Mouse (Mus musculus) olfactory bulb, adult 2 months (tissue): ENCODE measurements around the gene P2ry6. TPM values are rescaled to one million over a fixed set of nuclear protein-coding genes. Genes with fewer than 3 reads are reported as not detected.
A peak's percentile ranks its signal among the peaks of the same experiment; 100 is the strongest.

Experiments used
- H3K27ac ChIP-seq: fragments of 200-500 bp; 2 replicates; pipeline ENCODE4 v1.5.1; 2012; ENCODE audit warnings: low read depth, low read length; ENCODE audit not compliant: insufficient read depth
- H3K4me1 ChIP-seq: fragments of 200-500 bp; 2 replicates; pipeline ENCODE4 v1.6.1; 2012; ENCODE audit warnings: low read length; ENCODE audit not compliant: control insufficient read depth, insufficient read depth
- H3K4me3 ChIP-seq: fragments of 200-500 bp; 2 replicates; pipeline ENCODE4 v1.5.1; 2012; ENCODE audit warnings: mild to moderate bottlenecking, low read depth, low read length, moderate library complexity; ENCODE audit not compliant: insufficient read depth
- CTCF ChIP-seq: fragments of 200-500 bp; IDR thresholded peaks from 2 replicates; pipeline ENCODE4 v1.5.1; 2012; ENCODE audit warnings: low read depth, mild to moderate bottlenecking, low read length, moderate library complexity; ENCODE audit not compliant: insufficient read depth
- POLR2A ChIP-seq: fragments of 200-500 bp; IDR thresholded peaks from 2 replicates; pipeline ENCODE4 v1.6.1; 2012; ENCODE audit warnings: mild to moderate bottlenecking, low read depth, low read length, moderate library complexity; ENCODE audit not compliant: insufficient read depth
- WGBS: fragments of 180-500 bp; shearing (Covaris S2); methylation state at CpG from one replicate; pipeline ENCODE4 v1.1.7; 2018; 5-methylcytosine and 5-hydroxymethylcytosine counted together
- polyA plus RNA-seq: library from polyadenylated mRNA; stranded (reverse); fragments of >200 nt; gene quantifications from 2 replicates; pipeline ENCODE4 v1.2.4, GENCODE M21; 2012; ENCODE audit warnings: low replicate concordance; ENCODE audit not compliant: missing spikeins, insufficient read depth, insufficient read length

P2ry6 gene
- polyA plus RNA-seq, 1 experiment: not detected

DNA sequence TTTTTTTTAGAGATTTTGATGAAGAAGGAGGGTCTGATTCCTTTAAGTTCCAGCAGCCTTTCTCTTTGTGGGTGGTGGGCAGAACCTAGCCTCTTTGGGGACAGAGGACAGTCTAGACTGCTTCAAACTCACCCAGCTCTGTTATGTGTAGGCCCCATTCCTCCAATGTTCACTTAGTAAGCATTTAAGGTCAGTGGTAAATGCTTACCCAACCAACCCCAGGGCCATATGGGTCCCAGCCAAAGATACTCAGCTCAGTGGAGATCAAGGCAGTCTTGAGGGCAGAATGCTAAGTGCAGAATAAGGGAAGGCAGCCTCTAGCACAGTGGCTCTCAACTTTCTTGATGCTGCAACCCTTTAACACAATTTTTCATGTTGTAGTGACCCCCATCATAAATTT lies 40.9 kb downstream of the P2ry6 start:
- no peak for TF ChIP-seq CTCF
- no peak for TF ChIP-seq POLR2A
- H3K4me3 ChIP-seq: no peak overlapping the region
- H3K27ac ChIP-seq: no peak overlapping the region
- H3K4me1 ChIP-seq: peaks cover 31% of the 10 kb centered on the region

DNA sequence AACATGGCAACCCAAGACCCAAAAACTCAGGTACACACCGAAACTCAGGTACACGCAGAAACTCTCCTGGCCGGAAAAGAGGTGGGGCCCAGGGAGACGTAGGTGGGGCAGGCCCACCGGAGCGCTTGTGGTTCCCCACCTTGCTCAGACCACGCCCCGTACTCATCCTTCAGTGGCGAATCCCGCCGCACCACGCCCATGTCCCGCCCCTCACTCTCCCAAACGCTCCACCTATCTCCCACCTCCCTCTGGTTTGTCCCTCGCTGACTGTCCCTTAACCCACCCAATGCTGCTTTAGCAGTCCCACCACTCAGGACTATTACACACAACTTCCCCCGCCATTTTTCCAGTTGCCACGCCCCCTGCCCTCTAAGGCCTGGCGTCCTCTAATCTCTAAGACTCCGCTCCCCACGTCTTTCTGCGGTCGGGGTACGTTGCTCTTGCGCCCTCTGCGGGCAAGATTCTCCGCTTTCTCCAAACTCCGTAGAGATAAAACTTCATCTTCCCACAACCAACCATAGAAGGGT lies 41.9 kb downstream of the P2ry6 start:
- peak overlapping the region; percentile 67 for H3K4me3 ChIP-seq
- under 1% methylated on average over 27 of the region's 27 CpGs for WGBS
- H3K4me1 ChIP-seq: peaks cover 40% of the 10 kb centered on the region
- peak overlapping the region; percentile 34; the same call in 1 of the 2 replicates for H3K27ac ChIP-seq
- TF ChIP-seq CTCF (peak; percentile 80), POLR2A (no peak)

DNA sequence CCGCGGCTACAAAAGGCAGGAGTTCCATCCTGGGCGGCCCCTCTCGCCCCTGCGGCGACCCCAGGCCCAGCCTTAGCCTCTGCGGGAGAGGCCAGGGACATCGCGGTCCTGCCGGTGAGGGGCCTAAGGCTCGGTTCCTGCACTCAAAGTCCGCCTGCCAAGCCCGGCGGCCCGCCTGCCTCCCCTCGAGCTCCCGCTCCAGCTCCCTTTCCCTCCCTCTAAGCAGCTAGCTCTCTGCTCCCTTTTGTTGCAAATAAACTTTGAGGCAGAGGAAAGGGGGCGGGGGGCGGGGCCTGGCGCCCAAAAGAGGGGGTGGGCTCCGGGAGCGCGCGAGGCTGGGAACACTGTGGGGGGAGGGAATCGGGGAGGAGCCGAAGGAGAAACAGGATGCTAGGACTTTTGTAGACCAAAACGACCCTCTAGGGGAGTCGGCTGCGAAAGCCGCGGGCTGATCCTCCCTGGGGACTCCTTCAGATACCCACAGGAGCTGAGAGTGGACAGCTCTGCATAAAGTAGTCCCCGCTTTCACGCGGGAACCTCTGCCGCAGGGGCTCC lies 42.4 kb downstream of the P2ry6 start, which contains the start of gene Arhgef17:
Arhgef17 (minus strand) TSS at position 182 of the 555 bp plus-strand sequence.
- peak within 1 kb of the TSS; percentile 67 for H3K4me3 ChIP-seq
- H3K4me1 ChIP-seq: peaks cover 43% of the 10 kb centered on the region
- TF ChIP-seq CTCF: no peak
- 0 out of 2 replicates have a peak, but pooled peaks have one; percentile 37 for TF ChIP-seq POLR2A
- WGBS: under 1% methylated on average over 35 of the region's 35 CpGs
- H3K27ac ChIP-seq: peak within 1 kb of the TSS; percentile 72

DNA sequence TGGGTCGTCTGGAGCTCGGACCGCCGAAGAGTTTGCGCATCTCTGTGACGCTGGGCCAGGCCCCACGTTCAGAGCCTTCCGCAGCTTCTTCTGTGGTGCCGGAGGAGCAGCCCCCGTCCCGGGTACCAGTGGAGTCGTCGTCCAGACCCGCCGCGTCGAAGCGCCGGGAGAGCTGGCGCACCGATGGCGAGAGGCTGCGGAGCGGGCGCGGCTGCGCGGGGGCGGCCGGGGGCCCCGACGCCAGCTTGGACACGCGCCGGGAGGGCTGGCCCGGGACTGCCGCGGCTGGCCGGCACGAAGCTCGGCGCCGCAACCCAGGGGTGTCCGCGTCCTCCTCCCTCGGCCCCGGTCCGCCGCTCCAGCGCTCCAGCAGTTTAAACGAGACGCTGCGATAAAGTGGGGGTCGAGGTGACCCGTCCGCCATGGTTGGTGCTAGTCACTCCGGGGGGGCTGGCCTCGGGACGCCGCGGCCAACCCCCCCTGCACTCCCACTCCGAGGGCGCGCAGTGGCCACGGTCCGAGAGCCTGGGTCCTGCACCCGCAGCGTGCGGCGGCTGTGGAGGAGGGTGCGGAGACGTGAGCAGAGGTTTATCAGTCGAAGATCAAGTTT lies 43.0 kb downstream of the P2ry6 start:
- H3K4me1 ChIP-seq: peaks cover 45% of the 10 kb centered on the region
- WGBS: under 1% methylated on average over 73 of the region's 73 CpGs
- H3K4me3 ChIP-seq: peak overlapping the region; percentile 67
- peak overlapping the region; percentile 72 for H3K27ac ChIP-seq
- TF ChIP-seq CTCF (no peak), POLR2A (no peak; the same call in 1 of the 2 replicates)

DNA sequence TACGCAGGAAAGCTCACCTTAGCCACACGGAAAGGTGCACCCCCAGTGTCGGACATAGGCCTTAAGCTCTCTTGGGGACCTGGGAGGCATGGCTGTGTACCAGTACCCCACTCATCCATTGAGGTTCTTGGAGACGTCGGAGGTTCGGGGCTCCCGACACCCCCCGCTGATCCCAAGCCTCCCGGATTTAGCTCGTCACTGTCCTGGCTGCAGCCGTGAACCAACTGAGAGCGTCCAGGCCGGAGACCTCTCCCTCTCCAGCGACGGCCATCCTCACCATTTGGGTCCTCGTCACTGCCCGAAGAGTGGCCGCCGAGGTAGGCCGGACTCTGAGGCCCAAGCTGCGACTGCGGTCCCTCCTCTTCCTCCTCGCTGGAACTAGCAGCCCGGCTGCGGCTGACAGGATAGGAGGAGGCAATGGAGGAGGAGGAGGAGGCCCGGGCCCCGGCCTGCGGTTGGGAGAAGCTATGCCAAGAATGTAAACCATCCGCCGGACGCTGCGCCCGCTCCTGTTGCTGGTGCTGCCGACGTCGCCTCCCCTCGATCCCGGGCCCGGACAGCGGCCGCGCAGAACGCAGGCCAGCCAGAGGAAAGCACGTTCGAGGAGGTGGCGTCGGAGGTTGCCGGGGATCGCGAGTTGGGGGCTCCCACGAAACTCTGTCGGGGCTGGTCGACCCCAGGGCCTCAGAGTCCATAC lies 43.7 kb downstream of the P2ry6 start:
- H3K4me1 ChIP-seq: peaks cover 45% of the 10 kb centered on the region
- peak overlapping the region; percentile 72 for H3K27ac ChIP-seq
- H3K4me3 ChIP-seq: peak overlapping the region; percentile 67
- 20% methylated on average over 53 of the region's 53 CpGs for WGBS
- TF ChIP-seq CTCF (no peak), POLR2A (no peak)

DNA sequence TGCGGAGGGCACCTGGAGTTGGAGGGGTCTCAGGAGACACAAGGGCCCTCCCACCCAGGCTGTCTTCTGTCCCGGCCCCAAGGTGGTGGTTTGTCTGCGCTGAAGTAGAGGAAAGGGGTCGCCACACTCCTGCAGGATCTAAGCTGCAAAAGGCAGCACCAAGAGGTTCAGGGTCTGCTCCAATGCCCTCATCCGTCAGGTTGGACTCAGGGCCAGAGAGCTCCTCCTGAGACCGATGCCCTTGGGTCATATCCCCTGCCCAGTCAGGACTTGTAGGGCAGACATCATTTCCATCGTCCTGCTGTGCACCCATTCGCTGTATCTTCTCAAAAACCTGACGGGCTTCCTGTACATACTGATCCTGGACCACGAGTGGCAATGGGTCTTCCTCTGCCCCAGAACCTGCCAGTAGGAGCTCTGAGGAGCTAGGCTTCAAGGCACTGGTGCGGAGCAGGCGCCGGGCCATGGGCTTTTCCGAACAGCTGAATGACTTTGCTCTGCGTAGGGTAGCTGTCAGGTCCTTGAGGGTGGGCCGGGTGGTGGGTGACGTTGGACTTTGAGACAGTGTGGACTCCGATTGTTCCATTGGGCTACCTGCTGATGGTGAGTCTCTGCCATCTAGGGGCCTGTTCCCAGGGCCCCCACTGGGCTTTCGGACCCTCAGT lies 44.7 kb downstream of the P2ry6 start:
- Histone ChIP-seq H3K4me3 (peak overlapping the region; percentile 67), H3K27ac (peak overlapping the region; percentile 40; the same call in 1 of the 2 replicates), H3K4me1 (peaks cover 49% of the 10 kb centered on the region)
- 76% methylated on average over 19 of the region's 19 CpGs for WGBS
- TF ChIP-seq CTCF (no peak), POLR2A (no peak)

DNA sequence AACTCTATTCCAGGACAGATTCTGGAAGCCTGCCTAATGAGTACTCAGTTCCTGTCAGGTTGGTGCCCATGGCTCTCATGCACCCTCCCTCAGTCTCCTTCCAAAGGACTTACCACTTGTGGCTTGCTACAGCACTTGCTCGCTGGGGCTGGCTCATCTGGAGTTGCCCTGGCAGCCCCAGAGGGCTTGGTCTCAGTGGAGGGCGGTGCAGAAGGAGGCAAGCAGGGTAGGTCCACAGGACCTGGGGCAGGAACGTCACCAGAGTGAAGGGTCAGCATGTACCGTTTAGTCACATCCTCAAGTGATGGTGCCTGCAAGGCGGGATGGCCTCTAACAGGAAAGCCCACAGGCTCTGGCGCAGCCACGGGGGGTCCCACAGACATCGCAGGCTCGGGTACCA lies 46.0 kb downstream of the P2ry6 start:
- H3K4me3 ChIP-seq: peak overlapping the region; percentile 67
- TF ChIP-seq POLR2A (no peak), CTCF (no peak)
- H3K27ac ChIP-seq: peak overlapping the region; percentile 95
- peaks cover 60% of the 10 kb centered on the region for H3K4me1 ChIP-seq
- 58% methylated on average over 9 of the region's 9 CpGs for WGBS

DNA sequence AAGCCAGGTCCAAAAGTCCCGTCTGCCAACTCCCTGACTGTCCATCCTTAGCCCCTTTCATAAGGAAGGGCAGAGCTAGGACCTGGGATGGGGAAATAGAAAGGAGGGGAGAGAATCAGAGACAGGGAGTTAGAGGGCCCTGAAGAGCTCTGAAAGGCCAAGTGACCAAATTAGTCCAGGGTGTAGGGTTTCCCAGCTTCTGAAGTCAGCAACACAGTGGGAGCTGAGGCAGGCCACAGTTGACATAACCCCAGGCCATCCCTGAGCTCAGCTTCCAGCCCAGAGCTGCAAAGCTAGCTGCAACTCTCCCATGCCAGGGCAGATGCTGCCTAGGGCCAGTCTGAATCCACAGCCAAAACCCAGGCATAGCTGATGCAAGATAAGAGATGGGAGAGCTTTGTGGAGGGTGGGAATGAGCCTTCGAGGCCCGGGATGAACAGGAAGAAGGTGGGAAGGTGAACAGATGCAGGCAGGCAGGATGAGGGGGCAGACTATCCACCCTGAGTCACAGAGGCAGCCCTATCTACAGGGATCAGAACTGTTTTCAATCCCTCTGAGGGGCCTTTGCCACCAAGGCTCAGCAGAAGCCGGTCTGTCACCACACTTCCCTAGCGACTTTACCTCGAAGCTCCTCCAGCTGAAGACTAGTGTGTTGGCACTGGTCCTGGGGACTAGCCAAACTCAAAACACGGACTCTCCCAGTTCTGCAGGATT lies 47.0 kb downstream of the P2ry6 start:
- Histone ChIP-seq H3K27ac (peak overlapping the region; percentile 95), H3K4me3 (peak overlapping the region; percentile 67), H3K4me1 (peaks cover 69% of the 10 kb centered on the region)
- TF ChIP-seq CTCF (no peak), POLR2A (no peak)
- 25% methylated on average over 7 of the region's 7 CpGs for WGBS

DNA sequence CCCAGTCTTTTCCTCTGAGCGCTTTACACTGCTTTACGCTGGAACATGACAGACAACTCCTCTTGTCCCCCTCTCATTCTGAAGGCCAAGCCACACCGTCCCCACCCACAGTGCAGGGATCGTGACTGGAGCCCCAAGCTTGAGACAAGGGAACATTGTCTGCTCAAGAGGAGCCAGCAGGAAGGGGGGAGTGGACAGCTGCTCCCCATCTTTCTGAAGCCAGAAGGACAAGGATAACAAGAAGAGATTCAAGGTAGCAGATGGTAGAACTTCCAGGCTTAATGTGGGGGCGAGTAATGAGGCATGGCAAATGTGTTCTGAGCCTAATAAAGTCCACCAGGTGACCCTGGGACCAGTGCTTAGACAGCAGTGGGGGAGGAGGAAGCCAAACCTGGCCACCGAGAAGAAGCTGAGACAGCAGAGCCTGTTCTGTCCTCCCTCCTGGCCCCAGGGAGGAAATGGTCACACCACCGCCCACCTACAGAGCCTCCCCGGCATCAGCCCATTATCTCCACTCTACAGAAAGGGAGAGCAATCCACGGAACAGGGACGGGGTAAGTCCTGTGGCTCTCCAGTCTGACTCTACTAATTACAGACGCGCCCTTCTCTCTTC lies 48.0 kb downstream of the P2ry6 start:
- Histone ChIP-seq H3K4me1 (peaks cover 75% of the 10 kb centered on the region), H3K27ac (peak overlapping the region; percentile 95), H3K4me3 (peak overlapping the region; percentile 67)
- no peak for TF ChIP-seq CTCF
- no peak for TF ChIP-seq POLR2A
- WGBS: 21% methylated on average over 12 of the region's 12 CpGs
